Mouse (Mus musculus) brain, embryonic 18.5 days (tissue): ENCODE data around the gene Gm44973.
"Not testable (repeated sequence)": the region's sequence is repeated elsewhere in the genome, so short reads cannot be mapped to it uniquely, and the experiment has no call there.

Experiments used
- DNase-seq: peaks from one replicate; pipeline ENCODE4 v3.0.0-alpha.2; 2012; ENCODE audit warnings: low read depth, low spot score

The Gm44973 gene

DNA sequence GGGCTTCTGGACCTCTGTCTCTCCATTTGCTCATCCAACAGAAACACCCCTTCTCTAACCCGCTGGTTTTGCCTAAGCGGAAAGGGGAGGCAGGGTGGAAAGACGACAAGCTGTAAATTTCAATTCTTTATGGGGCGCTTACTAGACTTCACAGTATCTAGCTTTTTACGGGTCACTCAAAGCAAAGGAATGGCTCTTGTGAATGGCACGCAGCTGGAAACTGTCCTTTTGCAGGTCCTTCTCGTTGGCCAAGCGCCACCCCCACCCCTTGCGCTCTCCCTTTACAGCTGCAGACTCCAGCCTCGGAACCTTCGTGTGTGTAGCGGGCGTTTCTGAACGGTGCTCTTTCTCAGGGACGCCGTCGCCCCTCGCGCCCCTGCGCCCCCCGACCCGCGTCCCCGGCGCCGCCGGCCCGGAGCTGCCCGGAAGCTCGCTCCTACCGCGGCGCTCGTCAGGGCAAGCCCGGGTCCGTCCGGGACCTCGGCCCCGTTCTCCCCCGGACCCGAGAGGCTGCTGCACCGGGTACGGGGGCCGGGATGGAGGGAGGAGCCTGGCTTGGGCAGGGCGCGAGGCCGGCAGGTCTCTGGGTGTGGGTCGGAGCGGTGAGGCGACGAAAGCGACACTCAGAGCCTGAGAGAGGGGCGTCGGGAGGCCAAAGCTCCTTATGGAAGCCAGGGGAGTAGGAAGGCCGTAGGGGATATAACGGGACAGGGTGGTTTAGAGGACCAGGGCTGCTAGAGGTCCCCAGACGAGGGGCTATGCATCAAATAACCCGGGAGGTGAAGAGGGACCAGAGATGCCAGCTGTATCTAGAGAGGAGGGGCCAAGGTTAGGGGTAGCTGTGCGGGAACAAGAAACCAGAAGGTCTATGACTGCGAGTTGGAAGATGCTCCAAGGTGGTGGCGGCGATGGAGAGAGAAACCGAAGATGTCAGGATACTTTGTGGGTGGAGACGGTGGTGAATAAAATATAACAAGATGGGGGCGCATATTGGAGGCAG, 36.2 kb downstream of the Gm44973 start, which contains the start of gene Zfp580:
Gene Zfp580, plus strand, starts transcription at position 346 of the 1,000 bp plus-strand sequence.
- DNase-seq = no peak

GRCm38 (mm10) chr7:5052438-5052837, 37.1 kb downstream of the Gm44973 start:
- DNase-seq = no peak

- DNase-seq = no peak
Measured at GRCm38 (mm10) chr7:5052931-5053343, 37.6 kb downstream of the Gm44973 start.

DNA sequence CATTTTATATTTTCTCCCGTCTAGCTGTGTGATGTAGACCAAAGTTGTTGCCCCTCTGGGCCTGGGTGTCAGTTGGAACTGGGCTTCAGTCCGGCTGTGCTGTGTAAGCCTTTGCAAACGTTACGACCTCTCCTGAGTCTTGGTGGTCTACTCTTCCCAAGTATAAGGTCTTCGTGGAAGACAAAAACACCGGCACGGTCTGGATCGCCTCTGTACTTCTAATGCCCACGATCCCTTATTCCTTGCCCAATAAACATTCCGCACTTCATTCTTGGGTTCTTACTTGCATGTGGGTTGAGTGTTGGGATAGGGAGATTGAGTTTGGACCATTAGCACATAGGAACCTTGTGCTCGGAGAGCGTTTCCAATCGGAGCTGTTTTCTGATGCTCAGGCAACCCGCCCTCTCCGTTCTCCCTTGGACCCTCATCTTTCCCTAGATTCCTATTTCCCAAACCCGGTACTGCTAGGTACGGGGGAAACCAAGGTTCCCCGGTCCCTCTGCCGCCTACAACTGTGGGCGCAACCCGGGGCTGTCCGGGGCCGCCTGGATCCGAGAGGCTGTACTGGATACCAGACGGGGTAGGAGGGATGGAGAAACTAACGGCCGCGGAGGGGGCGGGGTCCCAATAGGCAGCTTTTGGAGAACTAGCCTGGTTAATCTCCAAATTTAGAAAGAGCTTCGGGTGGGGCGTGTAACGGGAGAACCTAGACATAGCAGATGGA, 38.3 kb downstream of the Gm44973 start:
- DNase-seq = no peak

DNA sequence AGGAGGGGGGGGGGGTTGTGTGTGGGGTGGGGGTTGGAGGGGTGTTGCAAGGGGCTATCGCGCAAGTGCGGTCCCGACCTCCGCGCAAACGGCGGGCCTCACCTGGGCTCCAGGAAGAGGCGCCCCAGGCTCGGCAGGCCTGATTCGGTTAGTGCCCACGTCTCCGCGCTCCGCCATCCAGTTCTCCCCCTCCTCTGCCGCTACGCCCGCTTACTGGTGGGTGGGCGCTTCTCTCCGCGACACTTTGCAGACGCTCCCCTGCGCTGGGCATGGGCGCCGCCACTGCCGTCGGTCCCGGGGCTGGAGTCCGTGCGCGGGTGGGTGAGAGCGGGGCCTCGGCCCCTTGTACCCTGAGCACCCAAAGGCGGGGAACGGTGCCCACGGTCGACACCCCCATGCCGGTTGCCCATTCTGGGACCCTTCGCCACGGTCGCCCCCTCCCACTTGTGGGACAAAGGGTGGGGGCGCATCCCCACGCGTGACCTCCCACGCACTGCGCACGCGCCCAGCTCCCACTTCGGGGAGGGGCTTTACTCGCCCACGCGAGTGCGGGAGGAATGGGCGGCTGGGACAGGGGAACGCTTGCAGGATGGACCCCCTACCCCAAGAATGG, 41.5 kb downstream of the Gm44973 start:
- no peak for DNase-seq

DNA sequence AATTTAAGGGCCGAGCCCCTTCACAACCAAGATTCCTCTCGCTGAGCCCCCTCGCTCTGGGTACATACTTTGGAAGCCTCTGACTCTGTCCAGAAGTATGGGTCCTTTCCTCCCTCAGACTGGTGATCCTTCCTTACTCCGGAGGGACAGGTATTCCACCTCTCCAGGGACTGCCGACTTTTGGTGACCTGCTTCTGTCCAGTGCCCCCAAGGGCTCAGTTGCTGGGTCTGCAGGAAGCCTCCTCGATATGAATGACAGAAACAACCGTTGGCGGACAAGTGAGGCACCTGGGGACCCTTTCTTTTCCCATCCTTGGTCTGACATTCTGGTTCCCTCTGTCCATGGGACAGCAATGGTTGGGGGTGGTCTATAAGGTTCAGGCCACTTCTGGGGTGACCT, 42.1 kb downstream of the Gm44973 start:
- DNase-seq = no peak

DNA sequence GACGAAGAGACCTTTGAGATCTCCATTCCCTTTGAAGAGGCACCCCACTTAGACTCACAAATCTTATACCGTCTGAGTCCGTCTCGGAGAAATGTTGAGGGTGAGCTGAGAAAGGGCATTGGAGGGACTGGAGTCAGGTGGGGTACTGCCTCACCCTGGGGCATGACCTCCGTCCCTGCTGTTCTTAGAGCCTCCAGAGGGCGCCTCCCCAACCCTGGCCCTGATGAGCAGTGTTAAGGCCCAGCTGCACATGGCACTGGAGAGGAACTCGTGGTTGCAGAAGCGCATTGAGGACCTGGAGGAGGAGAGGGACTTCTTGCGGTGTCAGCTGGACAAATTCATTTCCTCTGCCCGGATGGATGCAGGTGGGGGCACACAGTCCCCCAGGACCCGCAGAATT, 42.5 kb downstream of the Gm44973 start:
- DNase-seq = no peak

DNA sequence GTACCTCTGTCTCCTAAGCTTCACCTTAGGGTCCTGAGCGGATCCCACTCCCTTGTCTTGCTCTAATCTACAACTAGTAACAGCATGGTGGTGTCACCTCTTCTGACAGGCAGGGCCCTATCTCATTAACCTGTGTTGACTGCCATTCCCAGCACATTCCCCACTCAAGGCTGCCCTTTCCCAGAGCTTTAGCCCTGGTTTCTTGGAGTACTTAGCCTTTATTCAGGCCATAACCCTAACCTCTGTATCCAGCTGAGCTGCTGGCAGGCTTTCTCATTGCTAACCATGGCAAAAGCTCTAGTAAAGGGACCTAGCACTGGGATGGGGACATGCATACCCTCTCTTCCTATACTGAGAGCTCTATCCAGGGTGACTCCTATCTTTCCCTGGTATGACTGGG, 43.3 kb downstream of the Gm44973 start:
- no peak for DNase-seq

- DNase-seq = no peak
Measured at GRCm38 (mm10) chr7:5059421-5059820, 44.1 kb downstream of the Gm44973 start.

- DNase-seq = no peak
Measured at GRCm38 (mm10) chr7:5060239-5060731, 45.0 kb downstream of the Gm44973 start.

- DNase-seq = peak; percentile 97
Measured at GRCm38 (mm10) chr7:5060944-5061773, 45.9 kb downstream of the Gm44973 start.

- DNase-seq = peak; percentile 84
Measured at GRCm38 (mm10) chr7:5061774-5062359, 46.6 kb downstream of the Gm44973 start, which contains the start of gene U2af2. Gene U2af2, plus strand, starts transcription at chr7:5062143.

- DNase-seq = peak; percentile 61
Measured at GRCm38 (mm10) chr7:5062360-5063001, 47.2 kb downstream of the Gm44973 start.

DNA sequence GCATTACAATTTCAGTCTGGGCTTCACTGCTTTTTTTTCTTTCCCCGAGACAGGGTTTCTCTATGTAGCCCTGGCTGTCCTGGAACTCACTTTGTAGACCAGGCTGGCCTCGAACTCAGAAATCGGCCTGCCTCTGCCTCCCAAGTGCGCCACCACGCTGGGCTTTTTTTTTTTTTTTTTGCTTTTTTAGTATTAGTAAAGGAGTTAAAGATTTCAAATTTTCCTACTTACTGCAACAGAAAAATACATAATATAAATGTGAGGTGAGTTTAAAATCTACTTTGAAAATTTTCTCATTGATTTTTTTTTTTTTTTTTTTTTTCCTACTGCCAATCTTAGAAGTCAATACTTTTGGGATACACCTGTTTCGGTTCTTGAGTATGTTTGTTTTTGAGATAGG, 49.6 kb downstream of the Gm44973 start:
- no peak for DNase-seq

- DNase-seq = no peak
Measured at GRCm38 (mm10) chr7:5073586-5073985, 58.3 kb downstream of the Gm44973 start.

DNA sequence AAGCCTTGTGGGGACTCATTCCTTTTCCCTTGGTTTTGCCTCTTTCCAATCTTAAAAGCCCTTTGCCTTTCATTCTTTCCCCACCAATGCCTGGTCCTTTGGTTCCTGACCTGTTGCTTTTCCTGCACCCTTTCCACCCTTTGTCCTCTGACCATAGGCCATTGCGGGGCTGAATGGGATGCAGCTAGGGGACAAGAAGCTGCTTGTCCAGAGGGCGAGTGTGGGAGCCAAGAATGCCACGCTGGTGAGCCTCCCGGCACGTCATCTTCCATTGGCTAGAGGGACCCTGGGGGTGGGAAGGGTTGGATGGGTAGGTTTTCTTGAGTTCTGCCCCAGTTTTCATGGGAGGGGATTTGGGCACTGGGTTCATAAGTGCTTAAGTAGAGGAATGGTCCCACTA, 59.7 kb downstream of the Gm44973 start:
- no peak for DNase-seq

DNA sequence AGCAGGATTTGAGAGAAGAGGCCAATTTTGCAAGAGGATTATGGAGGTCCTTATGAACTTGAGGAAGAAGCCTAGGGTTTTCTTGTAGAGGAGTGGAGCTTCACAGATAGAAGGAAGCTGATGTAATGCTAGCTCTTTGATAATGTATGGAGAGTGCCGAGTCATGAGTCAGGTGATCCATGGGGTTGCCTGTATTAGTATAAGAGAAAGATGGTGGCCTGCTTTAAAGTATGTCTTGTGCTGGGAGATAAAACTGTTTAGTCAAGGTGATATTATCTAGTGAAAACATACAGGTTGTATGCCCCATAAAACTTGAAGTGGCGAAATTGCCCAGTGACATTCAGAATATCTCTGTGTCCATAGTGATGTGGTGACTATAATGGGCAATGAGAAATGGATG, 61.6 kb downstream of the Gm44973 start:
- DNase-seq = no peak

DNA sequence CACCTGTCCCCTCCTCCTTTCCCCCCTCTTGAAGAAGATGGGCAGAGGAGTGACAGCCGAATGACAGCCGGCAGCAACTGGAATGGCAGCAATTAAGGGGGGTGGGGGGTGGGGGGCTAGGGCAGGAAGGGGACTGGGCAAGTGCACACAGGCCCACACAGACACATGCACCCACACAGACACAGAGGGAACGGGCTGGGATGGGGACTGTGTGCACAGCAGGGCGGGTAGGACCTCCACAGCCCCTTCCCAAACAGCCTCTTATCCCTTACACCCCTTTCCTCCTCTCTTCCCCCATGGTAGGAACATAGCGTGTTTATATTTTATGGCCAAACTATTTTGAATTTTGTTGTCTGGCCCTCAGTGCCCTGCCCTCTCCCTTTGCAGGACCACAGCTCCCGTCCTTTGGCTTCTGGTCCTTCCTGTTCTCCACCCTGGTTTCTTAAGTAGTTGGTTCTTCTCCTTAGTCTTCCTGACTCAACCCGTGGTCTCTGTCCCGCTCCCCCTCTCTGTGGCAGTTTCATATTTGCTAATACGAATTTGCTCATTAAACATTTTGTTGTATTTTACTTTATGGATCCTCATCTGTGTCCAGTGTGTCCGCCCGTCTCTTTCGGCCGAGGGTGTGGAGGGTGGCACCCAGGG, 64.2 kb downstream of the Gm44973 start:
- not testable (repeated sequence) for DNase-seq

- DNase-seq = peak; percentile 89
Measured at GRCm38 (mm10) chr7:5080010-5080751, 64.9 kb downstream of the Gm44973 start, which contains the start of gene Epn1. Gene Epn1, plus strand, starts transcription at chr7:5080235.
